Mouse (Mus musculus) hindbrain, embryonic 14.5 days (tissue): ENCODE results near the gene Polr2a. TPM values are rescaled to one million over a fixed set of nuclear protein-coding genes. Genes with fewer than 3 reads are reported as not detected.

Source experiments
- ATAC-seq: fragments of 200-750 bp; cut with Nextera tagmentation; 2 replicates; pipeline ENCODE4 v1.8.0; 2017; ENCODE audit warnings: moderate number of reproducible peaks, mild to moderate bottlenecking, moderate TSS enrichment, moderate library complexity; ENCODE audit not compliant: low FRiP score
- DNase-seq: peaks from one replicate; pipeline ENCODE4 v3.0.0-alpha.2; 2015; ENCODE audit warnings: low spot score
- H3K27ac ChIP-seq: fragments of 300-500 bp; sonication (generic); 2 replicates; pipeline ENCODE4 v1.5.1; 2014; ENCODE audit warnings: mild to moderate bottlenecking, moderate library complexity
- H3K27me3 ChIP-seq: fragments of 300-500 bp; sonication (generic); 2 replicates; pipeline ENCODE4 v1.6.1; 2014; ENCODE audit warnings: mild to moderate bottlenecking, low read length, mixed read lengths; ENCODE audit not compliant: control insufficient read depth, insufficient read depth
- H3K36me3 ChIP-seq: fragments of 300-500 bp; sonication (generic); replicated peaks from 2 replicates; pipeline ENCODE4 v1.6.1; 2014; ENCODE audit not compliant: control insufficient read depth, insufficient read depth
- H3K4me1 ChIP-seq: fragments of 300-500 bp; sonication (generic); replicated peaks from 2 replicates; pipeline ENCODE4 v1.6.1; 2014; ENCODE audit warnings: antibody characterized with exemption, low read length, mixed read lengths; ENCODE audit not compliant: control insufficient read depth, insufficient read depth
- H3K4me2 ChIP-seq: fragments of 300-500 bp; sonication (generic); replicated peaks from 2 replicates; pipeline ENCODE4 v1.6.1; 2014; ENCODE audit warnings: mild to moderate bottlenecking, moderate library complexity
- H3K4me3 ChIP-seq: fragments of 300-500 bp; sonication (generic); replicated peaks from 2 replicates; pipeline ENCODE4 v1.5.1; 2014; ENCODE audit warnings: mild to moderate bottlenecking, low read length
- H3K9ac ChIP-seq: fragments of 300-500 bp; sonication (generic); 2 replicates; pipeline ENCODE4 v1.6.1; 2014
- H3K9me3 ChIP-seq: fragments of 300-500 bp; sonication (generic); 2 replicates; pipeline ENCODE4 v1.6.1; 2016; ENCODE audit warnings: low read length; ENCODE audit not compliant: control insufficient read depth
- WGBS: fragments of 180-500 bp; shearing (Covaris S2); extraction: QIAGEN DNeasy Blood & Tissue Kit; methylation state at CpG from one replicate; pipeline ENCODE4 v1.1.7; 2014; 5-methylcytosine and 5-hydroxymethylcytosine counted together
- polyA plus RNA-seq: library from polyadenylated mRNA; unstranded; fragments of >200 nt; fragmentation: Nextera tagmentation; extraction: Ambion mirVana; gene quantifications from 2 replicates; pipeline ENCODE4 v1.2.1, GENCODE M21; 2014

The Polr2a gene
- polyA plus RNA-seq, 1 experiment from 2014 or later, result 24.3 TPM

GRCm38 (mm10) chr11:69695046-69695360, 63.4 kb downstream of the Polr2a start:
- peak overlapping the region; percentile 33 for H3K4me3 ChIP-seq
- H3K9me3 ChIP-seq, result no peaks in the 10 kb centered on the region
- peak overlapping the region; percentile 71 for H3K4me2 ChIP-seq
- H3K9ac ChIP-seq, result peak overlapping the region; percentile 74
- DNase-seq (no peak), ATAC-seq (no peak)
- H3K4me1 ChIP-seq, result peaks cover 3% of the 10 kb centered on the region; the same call in 1 of the 2 replicates
- no peaks in the 10 kb centered on the region for H3K27me3 ChIP-seq
- no peak overlapping the region for H3K27ac ChIP-seq
- WGBS, result 23% methylated on average over 6 of the region's 6 CpGs
- H3K36me3 ChIP-seq, result no peaks in the 10 kb centered on the region

GRCm38 (mm10) chr11:69693421-69693965, 64.9 kb downstream of the Polr2a start:
- H3K9ac ChIP-seq, result no peak overlapping the region

GRCm38 (mm10) chr11:69692863-69693262, 65.6 kb downstream of the Polr2a start:
- DNase-seq (no peak), ATAC-seq (no peak)
- H3K9ac ChIP-seq, result no peak overlapping the region
- no peaks in the 10 kb centered on the region for H3K27me3 ChIP-seq
- no peak overlapping the region for H3K4me2 ChIP-seq
- H3K9me3 ChIP-seq, result no peaks in the 10 kb centered on the region
- H3K4me3 ChIP-seq, result no peak overlapping the region
- H3K36me3 ChIP-seq, result no peaks in the 10 kb centered on the region
- peaks cover 3% of the 10 kb centered on the region; the same call in 1 of the 2 replicates for H3K4me1 ChIP-seq
- H3K27ac ChIP-seq, result no peak overlapping the region
- 85% methylated on average over 6 of the region's 6 CpGs for WGBS

More at GRCm38 (mm10) chr11:69693421-69693965, 64.9 kb downstream of the Polr2a start:
- Histone ChIP-seq H3K4me1 (peaks cover 3% of the 10 kb centered on the region; the same call in 1 of the 2 replicates), H3K4me3 (no peak overlapping the region), H3K27me3 (no peaks in the 10 kb centered on the region), H3K9me3 (no peaks in the 10 kb centered on the region), H3K27ac (no peak overlapping the region), H3K4me2 (no peak overlapping the region), H3K36me3 (no peaks in the 10 kb centered on the region)
- no peak for DNase-seq
- no peak for ATAC-seq
- 62% methylated on average over 11 of the region's 11 CpGs for WGBS

GRCm38 (mm10) chr11:69692196-69692811, 66.1 kb downstream of the Polr2a start:
- Histone ChIP-seq H3K36me3 (no peaks in the 10 kb centered on the region), H3K27ac (no peak overlapping the region), H3K9me3 (no peaks in the 10 kb centered on the region), H3K4me3 (no peak overlapping the region), H3K27me3 (no peaks in the 10 kb centered on the region), H3K4me2 (no peak overlapping the region), H3K4me1 (peaks cover 3% of the 10 kb centered on the region; the same call in 1 of the 2 replicates), H3K9ac (no peak overlapping the region)
- DNase-seq (no peak), ATAC-seq (no peak)
- WGBS, result 81% methylated on average over 9 of the region's 9 CpGs

GRCm38 (mm10) chr11:69689891-69690290, 68.5 kb downstream of the Polr2a start:
- DNase-seq, result no peak
- Histone ChIP-seq H3K36me3 (no peaks in the 10 kb centered on the region), H3K9ac (no peak overlapping the region), H3K4me1 (no peaks in the 10 kb centered on the region; the same call in 1 of the 2 replicates), H3K27ac (no peak overlapping the region), H3K27me3 (no peaks in the 10 kb centered on the region), H3K4me3 (no peak overlapping the region), H3K9me3 (no peaks in the 10 kb centered on the region), H3K4me2 (no peak overlapping the region)
- no peak for ATAC-seq
- 100% methylated on average over 1 of the region's 1 CpGs for WGBS

- H3K9ac ChIP-seq, result no peak overlapping the region
- no peak for DNase-seq
- 62% methylated on average over 5 of the region's 5 CpGs for WGBS
- no peaks in the 10 kb centered on the region for H3K36me3 ChIP-seq
- no peaks in the 10 kb centered on the region for H3K9me3 ChIP-seq
- no peak overlapping the region for H3K27ac ChIP-seq
- H3K27me3 ChIP-seq, result no peaks in the 10 kb centered on the region
- peaks cover 12% of the 10 kb centered on the region for H3K4me1 ChIP-seq
- ATAC-seq, result no peak
- H3K4me3 ChIP-seq, result no peak overlapping the region
- no peak overlapping the region for H3K4me2 ChIP-seq
These were observed 71.4 kb downstream of the Polr2a start for GRCm38 (mm10) chr11:69687061-69687460.

GRCm38 (mm10) chr11:69686377-69686776, 72.1 kb downstream of the Polr2a start:
- DNase-seq, result no peak
- no peak for ATAC-seq
- Histone ChIP-seq H3K27ac (peak overlapping the region; percentile 68; the same call in 1 of the 2 replicates), H3K4me3 (no peak overlapping the region), H3K9ac (peak overlapping the region; percentile 41; the same call in 1 of the 2 replicates), H3K4me2 (no peak overlapping the region), H3K27me3 (no peaks in the 10 kb centered on the region), H3K4me1 (peaks cover 12% of the 10 kb centered on the region), H3K9me3 (no peaks in the 10 kb centered on the region), H3K36me3 (no peaks in the 10 kb centered on the region)
- 22% methylated on average over 4 of the region's 4 CpGs for WGBS

- no peak within 1 kb of the TSS for H3K4me3 ChIP-seq
- H3K27me3 ChIP-seq, result no peaks in the 10 kb centered on the region
- peak within 1 kb of the TSS; percentile 41; the same call in 1 of the 2 replicates for H3K9ac ChIP-seq
- peak within 1 kb of the TSS; percentile 68; the same call in 1 of the 2 replicates for H3K27ac ChIP-seq
- no peaks in the 10 kb centered on the region for H3K36me3 ChIP-seq
- ATAC-seq (no peak), DNase-seq (no peak)
- H3K9me3 ChIP-seq, result no peaks in the 10 kb centered on the region
- WGBS, result 47% methylated on average over 10 of the region's 10 CpGs
- no peak within 1 kb of the TSS; the same call in 1 of the 2 replicates for H3K4me2 ChIP-seq
- H3K4me1 ChIP-seq, result peaks cover 17% of the 10 kb centered on the region
These were observed 72.8 kb downstream of the Polr2a start, which contains the start of gene Tnfsf13 for GRCm38 (mm10) chr11:69685526-69686148. Tnfsf13 (minus strand) TSS chr11:69685784.

- no peak overlapping the region for H3K4me2 ChIP-seq
- peaks cover 22% of the 10 kb centered on the region for H3K4me1 ChIP-seq
- 0 out of 2 replicates have a peak overlapping the region, but pooled peaks have one; percentile 17 for H3K9ac ChIP-seq
- H3K27ac ChIP-seq, result no peak overlapping the region
- no peaks in the 10 kb centered on the region for H3K9me3 ChIP-seq
- DNase-seq (no peak), ATAC-seq (no peak)
- no peak overlapping the region for H3K4me3 ChIP-seq
- 74% methylated on average over 6 of the region's 6 CpGs for WGBS
- peaks cover 5% of the 10 kb centered on the region for H3K36me3 ChIP-seq
- no peaks in the 10 kb centered on the region for H3K27me3 ChIP-seq
These were observed 73.5 kb downstream of the Polr2a start for GRCm38 (mm10) chr11:69684936-69685335.
